Mouse (Mus musculus) Patski (cell line): ENCODE data around the gene Sox15. TPM values are rescaled to one million over a fixed set of nuclear protein-coding genes. Genes with fewer than 3 reads are reported as not detected.
A peak's percentile ranks its signal among the peaks of the same experiment; 100 is the strongest.
"Not testable (repeated sequence)": the region's sequence is repeated elsewhere in the genome, so short reads cannot be mapped to it uniquely, and the experiment has no call there.

Experiments
- ATAC-seq: fragments of 100-300 bp; one replicate; pipeline ENCODE4 v1.8.0; 2021
- CTCF ChIA-PET: fragments of 350-600 bp; sonication (Branson Sonifier 250); formaldehyde crosslinking; loops from one replicate; lab custom pipeline; 2022; ENCODE audit warnings: inconsistent platforms; lab: Charles Lee
- POLR2A ChIA-PET: fragments of 350-600 bp; sonication (Branson Sonifier 250); formaldehyde crosslinking; loops from one replicate; lab custom pipeline; 2022; ENCODE audit warnings: antibody characterized with exemption, inconsistent platforms; lab: Charles Lee
- DNase-seq: peaks from one replicate; pipeline ENCODE4 v3.0.0-alpha.2; 2011; ENCODE audit warnings: low read depth, low spot score
- H3K27me3 ChIP-seq: fragments of 371-371 bp; one replicate; pipeline ENCODE4 v1.5.1; 2021
- CTCF ChIP-seq: fragments of 100-300 bp; IDR thresholded peaks from one replicate; pipeline ENCODE4 v1.5.1; 2021
- in situ Hi-C: fragments of 300-500 bp; cut with MboI; formaldehyde crosslinking; loops from 3 replicates; pipeline ENCODE4 v1.11.1; 2018; ENCODE audit warnings: low pct_unique_long_range_greater_than_20kb, mixed read lengths
- polyA plus RNA-seq: library from polyadenylated mRNA; unstranded; gene quantifications from one replicate; pipeline ENCODE4 v1.2.3, GENCODE M21; 2021

Sox15 gene
- polyA plus RNA-seq, 1 experiment from 2014 or later: 0.15 TPM

GRCm38 (mm10) chr11:69617805-69618204 is 37.3 kb upstream of the Sox15 start, which contains the start of gene Shbg:
TSS of gene Shbg (minus strand) at chr11:69617905.
- ChIA-PET CTCF (no interaction called here), POLR2A (no interaction called here)
- peaks cover 20% of the 10 kb centered on the region for H3K27me3 ChIP-seq
- TF ChIP-seq CTCF: no peak
- ATAC-seq (no peak), DNase-seq (no peak)
- in situ Hi-C loops: no loop called here

- TF ChIP-seq CTCF: no peak
- no peak for ATAC-seq
- no peak for DNase-seq
- CTCF ChIA-PET: no interaction called here
- H3K27me3 ChIP-seq: peaks cover 20% of the 10 kb centered on the region
- in situ Hi-C loops: loop anchor here (5.0 kb wide), 1 partner anchor 38 kb away; the partner anchor contains the start of genes Trp53 and Wrap53
- POLR2A ChIA-PET: no interaction called here
These were observed 34.6 kb upstream of the Sox15 start for GRCm38 (mm10) chr11:69620394-69621081.

- ATAC-seq (no peak), DNase-seq (no peak)
- ChIA-PET CTCF (no interaction called here), POLR2A (no interaction called here)
- peaks cover 14% of the 10 kb centered on the region for H3K27me3 ChIP-seq
- TF ChIP-seq CTCF: no peak
- in situ Hi-C loops: loop anchor here (5.0 kb wide), 1 partner anchor 39 kb away; the partner anchor contains the start of genes Trp53 and Wrap53
These were observed 33.4 kb upstream of the Sox15 start, which contains the start of gene Sat2 for GRCm38 (mm10) chr11:69621571-69622268. TSS of gene Sat2 (plus strand) at chr11:69622024.

- TF ChIP-seq CTCF: no peak
- ChIA-PET POLR2A (no interaction called here), CTCF (no interaction called here)
- peaks cover 10% of the 10 kb centered on the region for H3K27me3 ChIP-seq
- in situ Hi-C loops: loop anchor here (5.0 kb wide), 1 partner anchor 40 kb away; the partner anchor contains the start of genes Trp53 and Wrap53
- DNase-seq (no peak), ATAC-seq (no peak)
These were observed 32.7 kb upstream of the Sox15 start for GRCm38 (mm10) chr11:69622406-69622805.

GRCm38 (mm10) chr11:69623006-69623405 is 32.1 kb upstream of the Sox15 start:
- CTCF ChIA-PET: no interaction called here
- POLR2A ChIA-PET: no interaction called here
- ATAC-seq: no peak
- TF ChIP-seq CTCF: no peak
- no peak for DNase-seq
- in situ Hi-C loops: loop anchor here (5.0 kb wide), 1 partner anchor 41 kb away; the partner anchor contains the start of genes Trp53 and Wrap53
- H3K27me3 ChIP-seq: peaks cover 9% of the 10 kb centered on the region

- in situ Hi-C loops: loop anchor here (5.0 kb wide), 1 partner anchor 42 kb away; the partner anchor contains the start of genes Trp53 and Wrap53
- CTCF ChIA-PET: interaction anchor here (0.8 kb wide), 1 partner anchor 102 kb away, joined by 3 read pairs; no protein-coding TSS in a partner anchor
- POLR2A ChIA-PET: interaction anchor here (0.6 kb wide), 1 partner anchor 34 kb away, joined by 4 read pairs; no protein-coding TSS in a partner anchor
- H3K27me3 ChIP-seq, DNase-seq, ATAC-seq: not testable (repeated sequence)
These were observed 30.8 kb upstream of the Sox15 start for GRCm38 (mm10) chr11:69624339-69624738.

- POLR2A ChIA-PET: interaction anchor here (0.6 kb wide), 1 partner anchor 28 kb away, joined by 3 read pairs; no protein-coding TSS in a partner anchor
- in situ Hi-C loops: no loop called here
- no peak for DNase-seq
- H3K27me3 ChIP-seq: no peaks in the 10 kb centered on the region
- ATAC-seq: no peak
- TF ChIP-seq CTCF: peak; percentile 70
- CTCF ChIA-PET: interaction anchor here (0.6 to 1.3 kb wide), 3 partner anchors 13 to 97 kb away, joined by 3 to 4 read pairs (median 4); no protein-coding TSS in a partner anchor
These were observed 26.8 kb upstream of the Sox15 start for GRCm38 (mm10) chr11:69628286-69628685.

GRCm38 (mm10) chr11:69629802-69630201 is 25.3 kb upstream of the Sox15 start:
- no peaks in the 10 kb centered on the region for H3K27me3 ChIP-seq
- no peak for ATAC-seq
- DNase-seq: no peak
- POLR2A ChIA-PET: no interaction called here
- CTCF ChIA-PET: interaction anchor here (0.8 to 1.0 kb wide), 2 partner anchors 10 to 22 kb away, joined by 3 to 4 read pairs; no protein-coding TSS in a partner anchor
- in situ Hi-C loops: no loop called here
- TF ChIP-seq CTCF: peak; percentile 59

GRCm38 (mm10) chr11:69632284-69633089 is 22.6 kb upstream of the Sox15 start, which contains the start of gene Fxr2:
TSS of gene Fxr2 (plus strand) at chr11:69632990.
- ChIA-PET POLR2A (interaction anchor here (0.7 kb wide), 1 partner anchor 224 kb away, joined by 3 read pairs; no protein-coding TSS in a partner anchor), CTCF (interaction anchor here (1.1 to 3.8 kb wide), 3 partner anchors 9 to 28 kb away, joined by 3 to 20 read pairs (median 3); partner anchors contain the start of gene Sox15)
- H3K27me3 ChIP-seq: no peaks in the 10 kb centered on the region
- TF ChIP-seq CTCF: peak; percentile 98
- ATAC-seq: peak; percentile 98
- in situ Hi-C loops: no loop called here
- DNase-seq: peak; percentile 96
